Mouse (Mus musculus): ENCODE results near the gene Arid5b.

DNA sequence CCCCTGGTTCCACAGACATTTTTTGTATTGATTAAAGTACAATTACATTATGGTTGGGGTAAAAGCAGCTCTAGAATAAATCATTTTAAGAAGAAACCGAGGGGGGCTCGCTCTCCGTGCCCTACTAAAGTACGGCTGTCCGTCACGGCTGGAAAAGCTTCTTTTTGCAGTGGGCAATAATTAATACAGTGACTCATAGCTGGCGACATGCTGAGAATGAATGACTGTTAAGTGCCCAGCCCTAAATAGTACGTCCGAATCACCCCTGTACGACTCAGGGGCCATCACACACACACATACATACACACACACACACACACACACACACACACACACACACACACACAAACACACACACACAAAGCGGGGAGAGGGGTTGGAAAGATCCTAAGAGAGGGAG, 75.2 kb downstream of the Arid5b start:
- no peak for TF ChIP-seq CTCF (IDR thresholded peaks at IDR 0.05; ENCODE audit: low read depth)
- no peak for TF ChIP-seq EP300 (IDR thresholded peaks at IDR 0.05; ENCODE audit: low read depth)

All from heart, postnatal 0 days (tissue).